Mouse (Mus musculus) cerebellum, adult 2 months (tissue): ENCODE data around the gene Egfem1. TPM values are rescaled to one million over a fixed set of nuclear protein-coding genes. Genes with fewer than 3 reads are reported as not detected.

Experiments
- DNase-seq, 2 experiments: peaks; one replicate each; pipeline ENCODE4 v3.0.0; 2021
- H3K27ac ChIP-seq: fragments of 200-500 bp; 2 replicates; pipeline ENCODE4 v1.5.1; 2012; ENCODE audit warnings: low read length, control low read depth, inconsistent platforms; ENCODE audit not compliant: insufficient read depth
- H3K27me3 ChIP-seq: fragments of 200-500 bp; 2 replicates; pipeline ENCODE4 v1.6.1; 2012; ENCODE audit warnings: inconsistent platforms, mild to moderate bottlenecking, low read length, moderate library complexity; ENCODE audit not compliant: control insufficient read depth, insufficient read depth
- H3K4me1 ChIP-seq: fragments of 200-500 bp; 2 replicates; pipeline ENCODE4 v1.6.1; 2011; ENCODE audit warnings: low read length; ENCODE audit not compliant: control insufficient read depth, insufficient read depth
- H3K4me3 ChIP-seq: fragments of 200-500 bp; replicated peaks from 2 replicates; pipeline ENCODE3; 2011; ENCODE audit warnings: mild to moderate bottlenecking, low read depth, low read length, control low read depth; ENCODE audit not compliant: insufficient read depth
- CTCF ChIP-seq: fragments of 200-500 bp; IDR thresholded peaks from 2 replicates; pipeline ENCODE4 v1.5.1; 2011; ENCODE audit warnings: low read depth, mild to moderate bottlenecking, control low read depth, low read length, moderate library complexity, borderline replicate concordance; ENCODE audit not compliant: insufficient read depth
- POLR2A ChIP-seq: fragments of 200-500 bp; IDR thresholded peaks from 2 replicates; pipeline ENCODE4 v1.6.1; 2011; ENCODE audit warnings: low read length, control low read depth, borderline replicate concordance; ENCODE audit not compliant: insufficient read depth
- WGBS: fragments of 180-500 bp; shearing (Covaris S2); methylation state at CpG from one replicate; pipeline ENCODE4 v1.1.7; 2018; 5-methylcytosine and 5-hydroxymethylcytosine counted together
- polyA plus RNA-seq: library from polyadenylated mRNA; depleted of rRNA; stranded (reverse); fragments of >200 nt; gene quantifications from 2 replicates; pipeline ENCODE4 v1.2.3, GENCODE M21; 2012

Egfem1 gene
- polyA plus RNA-seq, 1 experiment: 3.6 TPM

GRCm38 (mm10) chr3:29107134-29107533, 25.3 kb downstream of the Egfem1 start:
- 85% methylated on average over 1 of the region's 1 CpGs for WGBS
- H3K27ac ChIP-seq: no peak overlapping the region
- H3K27me3 ChIP-seq: no peaks in the 10 kb centered on the region
- H3K4me1 ChIP-seq: no peaks in the 10 kb centered on the region
- H3K4me3 ChIP-seq: no peak overlapping the region
- DNase-seq: no peak
- TF ChIP-seq CTCF (no peak), POLR2A (no peak)

- DNase-seq: no peak
These were observed 28.5 kb downstream of the Egfem1 start for GRCm38 (mm10) chr3:29110321-29110720.

GRCm38 (mm10) chr3:29114517-29114916, 32.7 kb downstream of the Egfem1 start:
- no peaks in the 10 kb centered on the region for H3K4me1 ChIP-seq
- DNase-seq: no peak
- H3K4me3 ChIP-seq: no peak overlapping the region
- H3K27ac ChIP-seq: no peak overlapping the region
- TF ChIP-seq CTCF: no peak
- TF ChIP-seq POLR2A: no peak
- WGBS: 95% methylated on average over 3 of the region's 3 CpGs
- H3K27me3 ChIP-seq: no peaks in the 10 kb centered on the region

More at GRCm38 (mm10) chr3:29110321-29110720, 28.5 kb downstream of the Egfem1 start:
- Histone ChIP-seq H3K4me1 (no peaks in the 10 kb centered on the region), H3K4me3 (no peak overlapping the region), H3K27ac (no peak overlapping the region), H3K27me3 (no peaks in the 10 kb centered on the region)
- TF ChIP-seq CTCF (no peak), POLR2A (no peak)
- WGBS: 82% methylated on average over 2 of the region's 2 CpGs

- WGBS: 24% methylated on average over 1 of the region's 1 CpGs
- no peak for DNase-seq
- Histone ChIP-seq H3K4me1 (no peaks in the 10 kb centered on the region), H3K27ac (no peak overlapping the region), H3K27me3 (no peaks in the 10 kb centered on the region), H3K4me3 (no peak overlapping the region)
- no peak for TF ChIP-seq CTCF
- TF ChIP-seq POLR2A: no peak
These were observed 35.6 kb downstream of the Egfem1 start for GRCm38 (mm10) chr3:29117379-29117778.

- H3K27me3 ChIP-seq: no peaks in the 10 kb centered on the region
- WGBS: 60% methylated on average over 1 of the region's 1 CpGs
- no peak overlapping the region for H3K4me3 ChIP-seq
- no peaks in the 10 kb centered on the region for H3K4me1 ChIP-seq
- DNase-seq: no peak
- TF ChIP-seq CTCF: no peak
- no peak for TF ChIP-seq POLR2A
- no peak overlapping the region for H3K27ac ChIP-seq
These were observed 40.7 kb downstream of the Egfem1 start for GRCm38 (mm10) chr3:29122556-29122955.

- Histone ChIP-seq H3K4me1 (no peaks in the 10 kb centered on the region), H3K27ac (no peak overlapping the region), H3K27me3 (no peaks in the 10 kb centered on the region), H3K4me3 (no peak overlapping the region)
- no peak for DNase-seq
- 92% methylated on average over 2 of the region's 2 CpGs for WGBS
- TF ChIP-seq POLR2A: no peak
- TF ChIP-seq CTCF: no peak
These were observed 50.5 kb downstream of the Egfem1 start for GRCm38 (mm10) chr3:29132054-29132931.

GRCm38 (mm10) chr3:29134509-29134908, 52.7 kb downstream of the Egfem1 start:
- TF ChIP-seq POLR2A (no peak), CTCF (no peak)
- WGBS: 53% methylated on average over 11 of the region's 11 CpGs
- no peak for DNase-seq
- Histone ChIP-seq H3K27ac (no peak overlapping the region), H3K4me1 (no peaks in the 10 kb centered on the region), H3K4me3 (no peak overlapping the region), H3K27me3 (no peaks in the 10 kb centered on the region)

- no peak for DNase-seq
- WGBS: 50% methylated on average over 9 of the region's 9 CpGs
- Histone ChIP-seq H3K27me3 (no peaks in the 10 kb centered on the region), H3K27ac (no peak overlapping the region), H3K4me3 (no peak overlapping the region), H3K4me1 (no peaks in the 10 kb centered on the region)
- TF ChIP-seq CTCF (no peak), POLR2A (no peak)
These were observed 53.6 kb downstream of the Egfem1 start for GRCm38 (mm10) chr3:29135176-29136064.
